Mouse (Mus musculus): ENCODE results near the gene Spef1. TPM values are rescaled to one million over a fixed set of nuclear protein-coding genes. Genes with fewer than 3 reads are reported as not detected.

Gene Spef1
- polyA plus RNA-seq, 1 experiment from 2014 or later: 1.5 TPM

DNA sequence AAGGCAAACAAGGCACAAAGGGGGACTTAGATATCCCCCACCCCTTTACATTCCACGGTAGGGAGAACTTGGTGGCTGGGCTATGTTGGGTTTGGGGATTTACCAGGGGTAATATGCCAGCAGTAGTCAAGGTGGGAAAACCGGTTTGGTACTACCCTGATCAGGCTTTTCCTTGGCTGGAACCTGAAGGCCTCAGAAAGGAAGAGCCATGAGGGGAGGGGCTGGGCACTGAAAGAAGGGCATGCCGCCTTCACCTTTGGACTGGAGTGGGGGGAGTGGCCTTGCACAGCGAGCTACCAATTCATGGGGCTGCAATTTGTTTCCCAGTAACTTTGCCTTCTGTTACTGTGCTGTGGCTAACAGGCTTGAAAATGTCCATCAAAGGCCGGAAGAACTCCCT lies 10.6 kb downstream of the Spef1 start:
- peaks cover 46% of the 10 kb centered on the region for H3K4me1 ChIP-seq
- no peaks in the 10 kb centered on the region for H3K9me3 ChIP-seq
- H3K36me3 ChIP-seq: peaks cover 14% of the 10 kb centered on the region
- WGBS: 61% methylated on average over 5 of the region's 5 CpGs
- DNase-seq (ENCODE audit: low spot score): no peak
- H3K27me3 ChIP-seq (ENCODE audit: insufficient read depth, poor library complexity, severe bottlenecking): peaks cover 28% of the 10 kb centered on the region
- H3K4me3 ChIP-seq: no peak overlapping the region
- H3K27ac ChIP-seq: no peak overlapping the region

DNA sequence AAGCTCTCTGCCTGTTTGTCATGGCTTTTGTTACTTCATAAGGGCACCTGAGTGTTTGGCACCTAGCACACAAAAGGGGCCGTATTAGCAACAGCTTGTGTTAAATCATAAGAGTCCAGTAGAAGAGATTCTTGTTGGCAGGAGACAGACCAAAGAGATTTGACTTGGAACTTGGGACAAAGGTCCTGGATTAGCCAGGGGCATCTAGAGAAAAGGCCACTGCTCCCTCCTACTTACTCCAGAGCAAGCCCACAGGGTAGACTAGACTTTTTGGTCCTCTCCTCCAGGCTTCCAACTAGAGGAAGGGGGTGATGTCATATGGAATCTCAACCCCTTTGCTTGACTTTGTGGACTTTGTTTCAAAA lies 11.2 kb downstream of the Spef1 start:
- no peak for DNase-seq (ENCODE audit: low spot score)
- Histone ChIP-seq H3K27ac (no peak overlapping the region), H3K27me3 (ENCODE audit: insufficient read depth, poor library complexity, severe bottlenecking) (peaks cover 33% of the 10 kb centered on the region), H3K4me3 (no peak overlapping the region), H3K36me3 (peaks cover 14% of the 10 kb centered on the region), H3K4me1 (peaks cover 51% of the 10 kb centered on the region), H3K9me3 (no peaks in the 10 kb centered on the region)
- WGBS: 97% methylated on average over 1 of the region's 1 CpGs

DNA sequence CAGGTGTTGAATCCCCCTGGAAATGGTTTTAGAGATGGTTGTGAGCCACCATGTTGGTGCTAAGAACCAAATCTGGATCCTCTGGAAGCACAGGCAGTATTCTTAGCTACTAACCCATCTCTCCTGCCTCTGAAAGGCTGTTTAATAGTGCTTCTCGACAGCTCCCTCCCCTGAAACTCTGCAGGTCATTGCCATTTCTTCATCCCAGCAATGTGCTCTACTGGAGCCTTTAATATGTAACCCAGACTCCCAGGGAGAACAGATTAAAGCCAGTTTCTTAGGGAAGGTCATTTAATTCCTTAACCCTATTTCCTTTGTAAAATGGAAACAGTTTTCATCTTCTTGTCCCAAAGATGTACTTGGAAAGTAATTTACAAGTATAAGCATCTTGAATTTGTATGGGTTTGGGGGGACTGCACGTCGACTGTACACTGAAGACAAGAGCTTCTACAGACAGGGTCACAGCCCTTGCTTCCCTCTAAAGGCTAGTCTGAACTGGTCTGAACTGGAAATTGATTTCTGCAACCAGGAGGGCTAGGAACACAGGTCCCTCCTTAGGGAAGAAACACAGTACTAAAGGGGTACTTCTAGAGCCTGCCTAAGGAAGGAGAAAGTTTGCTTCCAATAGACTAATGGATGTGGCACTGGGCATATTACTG lies 11.7 kb downstream of the Spef1 start:
- Histone ChIP-seq H3K4me3 (no peak overlapping the region), H3K27ac (no peak overlapping the region), H3K27me3 (ENCODE audit: insufficient read depth, poor library complexity, severe bottlenecking) (peaks cover 39% of the 10 kb centered on the region), H3K9me3 (no peaks in the 10 kb centered on the region), H3K36me3 (peaks cover 14% of the 10 kb centered on the region), H3K4me1 (peaks cover 51% of the 10 kb centered on the region)
- no peak for DNase-seq (ENCODE audit: low spot score)
- WGBS: 72% methylated on average over 3 of the region's 3 CpGs

- Histone ChIP-seq H3K27me3 (ENCODE audit: insufficient read depth, poor library complexity, severe bottlenecking) (peaks cover 46% of the 10 kb centered on the region), H3K4me3 (peak overlapping the region; percentile 59), H3K36me3 (peaks cover 14% of the 10 kb centered on the region), H3K9me3 (no peaks in the 10 kb centered on the region), H3K4me1 (peaks cover 51% of the 10 kb centered on the region), H3K27ac (no peak overlapping the region)
- 5% methylated on average over 11 of the region's 11 CpGs for WGBS
- DNase-seq (ENCODE audit: low spot score): peak; percentile 88
These were observed 12.4 kb downstream of the Spef1 start for GRCm38 (mm10) chr2:131174700-131175099.

DNA sequence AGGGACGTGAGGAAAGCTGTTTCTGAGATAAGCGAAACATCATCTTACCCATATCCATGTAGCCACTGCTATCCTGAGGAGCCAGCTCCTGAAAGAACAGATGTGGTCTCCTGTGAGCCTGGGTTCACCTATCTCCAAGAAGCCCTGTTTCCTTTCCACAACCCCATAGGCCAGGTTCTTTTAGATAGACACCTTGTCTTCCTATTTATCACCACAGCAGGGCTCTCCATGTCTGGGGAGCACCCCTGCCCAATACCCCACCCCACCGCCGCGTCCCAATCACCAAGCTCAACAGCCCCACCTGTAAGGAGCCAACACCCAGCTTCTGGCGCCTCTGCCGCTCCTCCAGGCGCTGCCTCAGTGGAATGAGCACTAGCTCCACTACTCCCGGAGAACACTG lies 14.8 kb downstream of the Spef1 start:
- WGBS: 25% methylated on average over 9 of the region's 9 CpGs
- H3K27ac ChIP-seq: no peak overlapping the region
- peaks cover 5% of the 10 kb centered on the region for H3K36me3 ChIP-seq
- H3K4me3 ChIP-seq: no peak overlapping the region
- peaks cover 57% of the 10 kb centered on the region for H3K27me3 ChIP-seq (ENCODE audit: insufficient read depth, poor library complexity, severe bottlenecking)
- peaks cover 30% of the 10 kb centered on the region for H3K4me1 ChIP-seq
- DNase-seq (ENCODE audit: low spot score): no peak
- no peaks in the 10 kb centered on the region for H3K9me3 ChIP-seq

DNA sequence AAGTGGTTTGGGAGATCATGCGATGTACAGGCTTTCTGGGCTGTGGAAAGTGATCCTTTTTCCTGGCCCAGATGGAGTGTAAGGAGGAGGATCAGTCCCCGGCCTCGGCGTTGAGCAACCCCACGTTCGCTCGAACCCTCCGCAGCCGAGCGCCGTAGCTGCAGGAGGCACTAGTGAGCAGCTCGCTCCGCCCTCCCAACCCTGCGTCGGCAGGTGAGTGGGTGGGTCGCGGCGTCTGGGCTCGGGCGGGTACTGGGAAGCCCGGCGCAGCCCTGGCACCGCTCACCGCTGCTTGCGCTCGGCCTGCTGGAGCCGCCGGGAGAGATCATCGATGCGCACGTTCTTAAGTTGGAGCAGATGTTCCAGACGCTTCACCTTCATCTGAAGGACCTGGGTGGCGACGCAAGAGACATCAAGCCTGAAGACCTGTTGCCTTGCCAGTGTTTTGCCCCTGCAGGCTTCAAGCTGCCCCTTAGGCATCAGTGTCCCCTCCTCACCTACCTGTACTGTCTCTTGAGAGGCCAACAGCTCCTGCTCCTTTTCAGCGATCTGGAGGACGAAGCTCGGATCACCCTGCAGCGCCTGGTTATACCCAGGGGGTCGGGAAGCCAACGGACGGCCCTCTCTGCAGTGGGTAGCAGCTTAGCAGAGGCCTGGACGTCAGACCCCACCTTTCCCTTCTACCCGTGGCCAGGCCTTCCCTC lies 15.5 kb downstream of the Spef1 start:
- Histone ChIP-seq H3K4me1 (peaks cover 22% of the 10 kb centered on the region), H3K27ac (no peak overlapping the region), H3K36me3 (no peaks in the 10 kb centered on the region), H3K27me3 (ENCODE audit: insufficient read depth, poor library complexity, severe bottlenecking) (peaks cover 57% of the 10 kb centered on the region), H3K9me3 (no peaks in the 10 kb centered on the region), H3K4me3 (peak overlapping the region; percentile 55)
- WGBS: 3% methylated on average over 43 of the region's 43 CpGs
- no peak for DNase-seq (ENCODE audit: low spot score)

GRCm38 (mm10) chr2:131170936-131171335 lies 16.1 kb downstream of the Spef1 start:
- Histone ChIP-seq H3K36me3 (no peaks in the 10 kb centered on the region), H3K27me3 (ENCODE audit: insufficient read depth, poor library complexity, severe bottlenecking) (peaks cover 57% of the 10 kb centered on the region), H3K9me3 (no peaks in the 10 kb centered on the region), H3K4me3 (peak overlapping the region; percentile 55), H3K27ac (no peak overlapping the region), H3K4me1 (peaks cover 19% of the 10 kb centered on the region)
- DNase-seq (ENCODE audit: low spot score): no peak
- 9% methylated on average over 9 of the region's 9 CpGs for WGBS

GRCm38 (mm10) chr2:131168914-131169313 lies 18.2 kb downstream of the Spef1 start:
- Histone ChIP-seq H3K9me3 (no peaks in the 10 kb centered on the region), H3K4me3 (no peak overlapping the region), H3K36me3 (no peaks in the 10 kb centered on the region), H3K4me1 (peaks cover 11% of the 10 kb centered on the region), H3K27ac (no peak overlapping the region), H3K27me3 (ENCODE audit: insufficient read depth, poor library complexity, severe bottlenecking) (peaks cover 54% of the 10 kb centered on the region)
- WGBS: 70% methylated on average over 1 of the region's 1 CpGs
- no peak for DNase-seq (ENCODE audit: low spot score)

- Histone ChIP-seq H3K27ac (no peak overlapping the region), H3K27me3 (ENCODE audit: insufficient read depth, poor library complexity, severe bottlenecking) (peaks cover 45% of the 10 kb centered on the region), H3K9me3 (no peaks in the 10 kb centered on the region), H3K36me3 (no peaks in the 10 kb centered on the region), H3K4me1 (peaks cover 11% of the 10 kb centered on the region), H3K4me3 (no peak overlapping the region)
- DNase-seq (ENCODE audit: low spot score): no peak
- WGBS: 79% methylated on average over 6 of the region's 6 CpGs
These were observed 19.1 kb downstream of the Spef1 start for GRCm38 (mm10) chr2:131167984-131168383.

DNA sequence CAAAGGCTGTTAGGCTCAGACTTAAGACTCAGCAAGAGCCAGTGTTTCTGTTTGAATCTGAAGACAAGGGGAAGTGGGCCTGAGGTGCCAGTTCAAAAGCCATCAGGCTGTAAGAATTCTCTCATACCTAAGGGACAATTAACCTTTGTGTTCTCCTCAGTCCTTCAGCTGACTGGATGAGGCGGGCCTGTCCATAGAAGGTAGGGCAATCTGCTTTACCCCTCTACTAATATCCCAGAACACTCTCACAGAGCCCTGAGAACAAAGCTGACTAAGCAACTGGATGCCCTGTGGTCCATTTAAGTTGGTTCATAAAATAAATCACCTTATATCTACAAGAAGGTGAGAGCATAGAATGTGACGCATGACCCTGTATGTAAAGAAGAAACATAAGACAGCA lies 20.9 kb downstream of the Spef1 start:
- peaks cover 2% of the 10 kb centered on the region; the same call in 1 of the 2 replicates for H3K4me1 ChIP-seq
- no peak overlapping the region for H3K4me3 ChIP-seq
- WGBS: 92% methylated on average over 2 of the region's 2 CpGs
- peaks cover 26% of the 10 kb centered on the region for H3K27me3 ChIP-seq (ENCODE audit: insufficient read depth, poor library complexity, severe bottlenecking)
- no peak overlapping the region for H3K27ac ChIP-seq
- H3K36me3 ChIP-seq: no peaks in the 10 kb centered on the region
- H3K9me3 ChIP-seq: no peaks in the 10 kb centered on the region
- no peak for DNase-seq (ENCODE audit: low spot score)

DNA sequence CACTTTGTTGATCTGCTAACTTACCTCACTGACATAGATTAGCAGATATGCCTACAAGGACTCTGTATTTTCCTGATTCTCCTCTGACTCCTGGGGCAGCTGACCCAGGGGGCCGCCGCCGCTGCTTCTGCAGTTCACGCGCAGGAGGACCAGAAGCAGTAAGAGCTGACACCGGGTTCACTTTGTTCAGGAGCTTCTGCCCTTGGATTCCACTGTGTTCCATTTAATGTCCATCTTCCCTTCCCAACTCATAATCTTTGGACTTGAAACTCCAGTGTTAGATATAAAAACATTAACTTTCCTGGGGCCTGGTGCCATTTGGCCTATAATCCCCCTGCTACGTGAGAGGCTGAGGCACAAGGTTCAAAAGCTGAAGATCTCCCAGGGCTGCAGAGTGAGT lies 23.2 kb downstream of the Spef1 start:
- no peak overlapping the region for H3K27ac ChIP-seq
- no peaks in the 10 kb centered on the region for H3K9me3 ChIP-seq
- WGBS: 62% methylated on average over 7 of the region's 7 CpGs
- H3K27me3 ChIP-seq (ENCODE audit: insufficient read depth, poor library complexity, severe bottlenecking): peaks cover 4% of the 10 kb centered on the region; the same call in 1 of the 2 replicates
- peaks cover 5% of the 10 kb centered on the region for H3K4me1 ChIP-seq
- H3K4me3 ChIP-seq: no peak overlapping the region
- no peak for DNase-seq (ENCODE audit: low spot score)
- no peaks in the 10 kb centered on the region for H3K36me3 ChIP-seq

DNA sequence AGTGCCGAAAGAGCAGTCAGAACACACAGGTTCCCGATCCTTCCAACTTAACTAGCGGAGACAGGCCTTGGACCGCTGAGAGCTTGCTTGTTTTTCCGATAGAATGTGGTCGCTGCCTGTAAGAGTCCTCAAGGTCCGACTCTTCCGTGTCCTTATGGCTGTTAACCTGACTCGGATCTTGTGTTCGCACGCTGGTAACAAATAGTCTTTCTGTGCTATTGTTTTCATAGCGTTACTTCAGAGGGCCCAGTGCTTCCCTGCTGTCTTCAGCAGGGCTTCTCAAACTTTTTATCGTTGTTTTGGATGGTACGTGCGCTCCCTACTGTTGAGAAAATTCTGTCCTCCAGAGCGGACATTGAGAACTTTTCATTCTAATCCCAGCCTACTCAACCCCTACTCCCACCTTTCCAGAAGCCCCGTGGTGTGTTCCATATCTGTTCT lies 26.4 kb downstream of the Spef1 start:
- Histone ChIP-seq H3K9me3 (no peaks in the 10 kb centered on the region), H3K27me3 (ENCODE audit: insufficient read depth, poor library complexity, severe bottlenecking) (no peaks in the 10 kb centered on the region), H3K4me1 (peaks cover 37% of the 10 kb centered on the region), H3K36me3 (no peaks in the 10 kb centered on the region), H3K27ac (peak overlapping the region; percentile 93), H3K4me3 (peak overlapping the region; percentile 73)
- DNase-seq (ENCODE audit: low spot score): no peak
- WGBS: under 1% methylated on average over 17 of the region's 17 CpGs

GRCm38 (mm10) chr2:131159938-131160581 lies 27.0 kb downstream of the Spef1 start, which contains the start of gene 1700037H04Rik:
1700037H04Rik (minus strand) TSS chr2:131160081.
- Histone ChIP-seq H3K9me3 (no peaks in the 10 kb centered on the region), H3K27ac (peak within 1 kb of the TSS; percentile 93), H3K27me3 (ENCODE audit: insufficient read depth, poor library complexity, severe bottlenecking) (no peaks in the 10 kb centered on the region), H3K36me3 (0 out of 2 replicates have a peak, but pooled peaks cover 5% of the 10 kb centered on the region), H3K4me1 (peaks cover 37% of the 10 kb centered on the region), H3K4me3 (peak within 1 kb of the TSS; percentile 73)
- peak; percentile 99 for DNase-seq (ENCODE audit: low spot score)
- WGBS: under 1% methylated on average over 54 of the region's 54 CpGs
